In the genomic region with DNA sequence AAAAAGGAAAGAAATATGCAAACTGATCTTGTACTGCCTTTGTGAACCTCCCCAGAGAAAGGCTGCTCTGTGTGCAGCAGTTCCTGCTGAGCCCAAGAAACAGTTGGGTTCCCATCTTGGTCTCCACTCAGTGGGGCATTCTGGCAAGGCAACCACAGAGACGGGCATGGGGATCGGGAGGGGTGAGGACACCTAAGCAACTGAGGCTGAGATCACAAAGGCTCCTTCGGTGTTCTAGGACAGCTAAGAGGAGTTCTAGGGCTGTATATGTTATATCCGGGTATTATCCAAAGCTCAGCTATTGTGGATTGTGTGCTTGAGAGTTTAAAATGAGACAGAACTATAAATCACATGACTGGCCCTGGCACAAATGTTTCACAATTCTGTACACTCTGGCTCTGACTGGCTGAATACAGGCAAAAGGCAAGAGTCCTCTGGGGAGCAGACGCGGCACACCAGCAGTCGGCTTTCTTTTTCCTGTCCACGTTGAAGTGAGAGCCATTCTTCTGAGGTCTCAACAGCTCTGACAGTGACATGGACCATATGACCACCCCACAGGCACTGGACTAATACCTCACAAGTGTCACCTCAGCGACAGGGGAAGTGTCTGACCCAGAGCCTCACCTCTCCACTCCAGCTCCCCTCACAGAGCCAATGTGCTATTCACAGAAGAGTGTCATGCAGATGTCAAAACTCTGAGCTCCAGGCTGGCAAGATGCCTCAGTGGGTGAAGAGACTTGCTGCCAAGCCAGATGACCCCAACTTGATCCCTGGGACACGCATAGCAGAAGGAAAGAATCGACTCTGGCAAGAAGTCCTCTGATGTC, we compare ENCODE assay signal across 9 mouse cellular contexts.
DNase-seq lines count a peak whose midpoint lies in the region; ATAC-seq and TF ChIP-seq lines count a peak whose summit lies in the region.
"Had no signal": no experiment of that assay in that cellular context is flagged by ENCODE, and none has a peak within 500 bp of the region (broad histone marks: within the 10 kb centered on the region; RNA-seq: fewer than 3 reads in every experiment).

No protein-coding gene starts in this region.

- TF ChIP-seq CTCF in testis, adult 2 months (IDR thresholded peaks at IDR 0.05; ENCODE audit: control insufficient read depth, insufficient read depth, insufficient replicate concordance, low read depth, low read length) = no peak
- TF ChIP-seq CTCF in midbrain, postnatal 0 days (IDR thresholded peaks at IDR 0.05) = no peak

- H3K9ac ChIP-seq in heart, embryonic 13.5 days = peak overlapping the region; percentile 67
- H3K9ac ChIP-seq in midbrain, postnatal 0 days (replicated peaks; ENCODE audit: low read length, poor library complexity, severe bottlenecking) = no peak overlapping the region

- H3K27ac ChIP-seq in testis, adult 2 months (ENCODE audit: control insufficient read depth, insufficient read depth, low read depth, low read length) = peak overlapping the region; percentile 77
- H3K27ac ChIP-seq in heart, embryonic 13.5 days (replicated peaks) = peak overlapping the region; percentile 93
- H3K27ac ChIP-seq in midbrain, postnatal 0 days (ENCODE audit: low read depth, low read length) = no peak overlapping the region

- no peaks in the 10 kb centered on the region for H3K27me3 ChIP-seq in testis, adult 2 months (ENCODE audit: control insufficient read depth, insufficient read depth, low read length)
- no peaks in the 10 kb centered on the region for H3K27me3 ChIP-seq in heart, embryonic 13.5 days (replicated peaks)
- no peaks in the 10 kb centered on the region for H3K27me3 ChIP-seq in midbrain, postnatal 0 days (ENCODE audit: insufficient read depth, low read length)

- peak overlapping the region; percentile 36 for H3K4me2 ChIP-seq in heart, embryonic 13.5 days
- no peak overlapping the region for H3K4me2 ChIP-seq in midbrain, postnatal 0 days (ENCODE audit: low read depth, low read length, poor library complexity, severe bottlenecking)
- H3K4me2 ChIP-seq: midbrain, embryonic 11.5 days had no signal

- H3K4me1 ChIP-seq in testis, adult 2 months (ENCODE audit: control insufficient read depth, insufficient read depth, low read length) = peaks cover 4% of the 10 kb centered on the region
- H3K4me1 ChIP-seq in heart, embryonic 13.5 days = peaks cover 83% of the 10 kb centered on the region
- H3K4me1 ChIP-seq in midbrain, postnatal 0 days (ENCODE audit: insufficient read depth, low read length) = no peaks in the 10 kb centered on the region

- peak; percentile 43; the same call in 1 of the 2 replicates for TF ChIP-seq POLR2A in testis, adult 2 months (IDR thresholded peaks at IDR 0.05; ENCODE audit: control insufficient read depth, low read depth, low read length)

- peak overlapping the region; percentile 68 for H3K4me3 ChIP-seq in testis, adult 2 months (ENCODE audit: control insufficient read depth, low read depth, low read length)
- H3K4me3 ChIP-seq in heart, embryonic 13.5 days = no peak overlapping the region
- no peak overlapping the region for H3K4me3 ChIP-seq in midbrain, postnatal 0 days (ENCODE audit: low read depth, low read length)

- WGBS in heart, embryonic 13.5 days = 24% methylated on average over 11 of the region's 11 CpGs
- 81% methylated on average over 11 of the region's 11 CpGs for WGBS in midbrain, postnatal 0 days

- H3K36me3 ChIP-seq in testis, adult 2 months (ENCODE audit: control insufficient read depth, insufficient read depth, low read length) = no peaks in the 10 kb centered on the region
- H3K36me3 ChIP-seq in heart, embryonic 13.5 days = no peaks in the 10 kb centered on the region
- H3K36me3 ChIP-seq in midbrain, postnatal 0 days (ENCODE audit: insufficient read depth, low read length) = no peaks in the 10 kb centered on the region

- H3K9me3 ChIP-seq in heart, embryonic 13.5 days = no peaks in the 10 kb centered on the region
- no peaks in the 10 kb centered on the region for H3K9me3 ChIP-seq in midbrain, postnatal 0 days (ENCODE audit: low read length)

- peak; percentile 64; the same call in 1 of the 2 replicates for ATAC-seq in heart, embryonic 13.5 days (ENCODE audit: extremely low read depth, insufficient number of reproducible peaks, low FRiP score, low TSS enrichment)
- no peak for ATAC-seq in midbrain, postnatal 0 days (ENCODE audit: low FRiP score)

- no peak for DNase-seq in testis, postnatal 10 days (ENCODE audit: low spot score)
- DNase-seq in kidney, postnatal 14 days = peak; percentile 33
- DNase-seq in midbrain, postnatal 0 days (ENCODE audit: low spot score) = no peak
- DNase-seq in urinary bladder, postnatal 4 days (ENCODE audit: low spot score in 2 of 2) = no peak
- no peak for DNase-seq in left cerebral cortex, adult 11 months (ENCODE audit: low spot score)
- DNase-seq in spleen, adult 12 weeks (ENCODE audit: low spot score) = no peak
